Mouse (Mus musculus) brain, embryonic 14.5 days (tissue): ENCODE results near the gene Sntb2.

Experiments used
- CTCF ChIP-seq: fragments of 200-500 bp; IDR thresholded peaks from 2 replicates; pipeline ENCODE4 v1.5.1; 2012; ENCODE audit warnings: inconsistent platforms, mild to moderate bottlenecking, moderate library complexity, borderline replicate concordance; ENCODE audit not compliant: insufficient read depth, insufficient read length; ENCODE audit errors: extremely low read depth
- POLR2A ChIP-seq: fragments of 200-500 bp; IDR thresholded peaks from 2 replicates; pipeline ENCODE4 v1.6.1; 2012; ENCODE audit warnings: mild to moderate bottlenecking, inconsistent platforms, borderline replicate concordance; ENCODE audit not compliant: poor library complexity, insufficient read depth, insufficient read length, severe bottlenecking; ENCODE audit errors: extremely low read depth

DNA sequence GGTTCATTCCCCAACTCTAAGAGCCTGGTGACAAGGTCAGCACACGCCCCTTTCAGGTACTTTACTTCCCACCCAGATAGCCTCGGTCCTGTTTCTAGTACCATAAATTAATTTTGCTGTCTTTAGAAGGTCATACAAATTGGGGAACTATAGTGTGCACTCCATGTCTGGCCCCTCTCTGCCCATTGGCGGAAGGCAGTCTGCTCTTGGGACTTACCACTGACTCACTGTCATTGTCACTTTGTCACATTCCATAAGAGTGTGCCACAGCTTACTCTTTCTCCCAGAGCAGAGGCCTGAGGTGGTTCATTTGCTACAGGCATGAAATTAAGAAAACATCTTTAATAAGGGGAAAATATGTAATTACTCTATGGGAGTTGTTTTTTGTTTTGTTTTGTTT lies 22.7 kb downstream of the Sntb2 start:
- TF ChIP-seq POLR2A (no peak), CTCF (no peak)
